Mouse (Mus musculus) embryonic facial prominence, embryonic 14.5 days (tissue): Measurements from ENCODE around the gene Cdc40. TPM values are rescaled to one million over a fixed set of nuclear protein-coding genes. Genes with fewer than 3 reads are reported as not detected.

Experiments used
- ATAC-seq: fragments of 200-750 bp; cut with Nextera tagmentation; 2 replicates; pipeline ENCODE4 v1.8.0; 2017; ENCODE audit warnings: low read depth, moderate number of reproducible peaks, moderate TSS enrichment
- DNase-seq: peaks from one replicate; pipeline ENCODE4 v3.0.0-alpha.2; 2015; ENCODE audit warnings: low spot score
- H3K27ac ChIP-seq: fragments of 300-500 bp; sonication (generic); replicated peaks from 2 replicates; pipeline ENCODE4 v1.5.1; 2014; ENCODE audit warnings: low read depth, mild to moderate bottlenecking, low read length, moderate library complexity
- H3K27me3 ChIP-seq: fragments of 300-500 bp; sonication (generic); replicated peaks from 2 replicates; pipeline ENCODE4 v1.6.1; 2014; ENCODE audit warnings: low read length; ENCODE audit not compliant: control insufficient read depth, insufficient read depth
- H3K36me3 ChIP-seq: fragments of 300-500 bp; sonication (generic); 2 replicates; pipeline ENCODE4 v1.6.1; 2014; ENCODE audit warnings: low read length, mixed read lengths; ENCODE audit not compliant: control insufficient read depth, insufficient read depth
- H3K4me1 ChIP-seq: fragments of 300-500 bp; sonication (generic); 2 replicates; pipeline ENCODE4 v1.6.1; 2014; ENCODE audit warnings: antibody characterized with exemption, low read length; ENCODE audit not compliant: control insufficient read depth, insufficient read depth
- H3K4me2 ChIP-seq: fragments of 300-500 bp; sonication (generic); 2 replicates; pipeline ENCODE4 v1.6.1; 2014; ENCODE audit warnings: low read depth, mild to moderate bottlenecking, low read length, moderate library complexity, mixed read lengths
- H3K4me3 ChIP-seq: fragments of 300-500 bp; sonication (generic); 2 replicates; pipeline ENCODE4 v1.5.1; 2014; ENCODE audit warnings: low read depth, mild to moderate bottlenecking, low read length
- H3K9ac ChIP-seq: fragments of 300-500 bp; sonication (generic); 2 replicates; pipeline ENCODE4 v1.6.1; 2014; ENCODE audit warnings: low read depth, mild to moderate bottlenecking, low read length, moderate library complexity, mixed read lengths
- H3K9me3 ChIP-seq: fragments of 300-500 bp; sonication (generic); 2 replicates; pipeline ENCODE4 v1.6.1; 2016; ENCODE audit warnings: low read length; ENCODE audit not compliant: control insufficient read depth
- WGBS: fragments of 180-500 bp; shearing (Covaris S2); extraction: QIAGEN DNeasy Blood & Tissue Kit; methylation state at CpG from one replicate; pipeline ENCODE4 v1.1.7; 2014; 5-methylcytosine and 5-hydroxymethylcytosine counted together
- polyA plus RNA-seq: library from polyadenylated mRNA; unstranded; fragments of >200 nt; fragmentation: Nextera tagmentation; extraction: Ambion mirVana; gene quantifications from 2 replicates; pipeline ENCODE4 v1.2.1, GENCODE M21; 2014

Cdc40 gene
- polyA plus RNA-seq, 1 experiment from 2014 or later: 27.1 TPM

DNA sequence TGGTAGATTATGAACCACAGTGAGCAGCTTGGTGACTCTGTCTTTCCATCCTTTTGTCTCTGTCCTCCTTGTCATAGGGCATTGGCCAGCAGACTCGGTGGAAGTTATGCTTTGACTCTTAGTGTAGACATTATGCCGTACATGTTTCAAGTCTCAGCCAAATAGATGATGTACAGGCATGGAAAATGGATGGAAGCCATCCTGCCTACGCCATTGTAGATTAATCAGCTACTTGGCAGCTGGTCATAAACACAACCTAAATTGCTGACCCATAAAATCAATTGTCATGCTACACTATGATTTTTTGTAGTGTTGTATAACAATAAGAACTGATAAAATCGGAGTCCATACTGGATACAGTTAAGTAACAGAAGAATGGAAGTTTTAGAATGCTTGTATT is 18.7 kb upstream of the Cdc40 start:
- Histone ChIP-seq H3K36me3 (no peaks in the 10 kb centered on the region), H3K9ac (no peak overlapping the region), H3K4me1 (no peaks in the 10 kb centered on the region), H3K27me3 (no peaks in the 10 kb centered on the region), H3K4me3 (no peak overlapping the region), H3K9me3 (no peaks in the 10 kb centered on the region), H3K27ac (no peak overlapping the region), H3K4me2 (no peak overlapping the region)
- ATAC-seq: no peak
- no peak for DNase-seq
- WGBS: 80% methylated on average over 4 of the region's 4 CpGs

DNA sequence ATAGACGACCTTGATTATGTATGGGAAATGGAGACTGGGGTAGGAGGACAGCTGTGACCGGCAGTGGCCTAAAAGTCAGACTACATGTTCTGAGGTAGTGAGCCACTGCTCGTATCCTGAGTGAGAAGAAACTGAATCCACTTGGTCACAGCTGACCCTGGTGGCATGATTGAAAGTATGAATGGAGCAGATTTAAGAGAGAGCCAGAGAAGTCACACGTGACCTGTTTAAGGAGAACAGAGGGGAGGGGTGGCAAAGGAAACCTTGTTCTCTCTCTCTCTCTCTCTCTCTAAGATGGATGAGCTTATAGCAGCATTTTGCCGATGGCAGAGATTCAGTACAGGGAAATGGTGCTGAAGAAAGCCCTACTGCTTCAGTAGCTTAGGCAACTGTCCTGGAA is 13.5 kb upstream of the Cdc40 start:
- H3K4me1 ChIP-seq: no peaks in the 10 kb centered on the region
- no peaks in the 10 kb centered on the region for H3K27me3 ChIP-seq
- 46% methylated on average over 5 of the region's 5 CpGs for WGBS
- H3K4me3 ChIP-seq: no peak overlapping the region
- H3K9ac ChIP-seq: no peak overlapping the region
- DNase-seq (no peak), ATAC-seq (no peak)
- no peaks in the 10 kb centered on the region for H3K36me3 ChIP-seq
- H3K9me3 ChIP-seq: no peaks in the 10 kb centered on the region
- H3K27ac ChIP-seq: no peak overlapping the region
- no peak overlapping the region for H3K4me2 ChIP-seq

DNA sequence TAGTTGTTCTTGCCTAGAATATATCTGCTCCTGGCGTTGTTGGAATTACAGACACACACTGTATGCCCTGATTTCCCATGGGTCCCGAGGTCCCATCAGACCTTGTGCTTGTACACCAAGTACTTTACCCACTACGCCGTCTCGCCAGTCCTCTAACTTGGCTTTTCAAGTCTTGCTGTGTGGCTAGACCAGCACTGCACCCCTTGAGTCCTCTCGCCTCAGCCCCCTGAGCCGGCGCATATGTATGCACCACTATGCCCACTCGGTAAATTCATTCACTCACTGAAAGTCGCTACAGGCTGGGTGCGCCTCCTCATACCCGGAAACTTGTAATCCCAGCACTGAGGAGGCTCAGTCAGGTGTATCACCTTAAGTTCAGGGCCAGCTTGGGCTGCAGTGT is 12.7 kb upstream of the Cdc40 start:
- DNase-seq (no peak), ATAC-seq (no peak)
- no peaks in the 10 kb centered on the region for H3K4me1 ChIP-seq
- no peaks in the 10 kb centered on the region for H3K27me3 ChIP-seq
- no peaks in the 10 kb centered on the region for H3K9me3 ChIP-seq
- H3K4me3 ChIP-seq: no peak overlapping the region
- no peak overlapping the region for H3K4me2 ChIP-seq
- no peaks in the 10 kb centered on the region for H3K36me3 ChIP-seq
- H3K27ac ChIP-seq: no peak overlapping the region
- H3K9ac ChIP-seq: no peak overlapping the region
- 91% methylated on average over 12 of the region's 12 CpGs for WGBS

DNA sequence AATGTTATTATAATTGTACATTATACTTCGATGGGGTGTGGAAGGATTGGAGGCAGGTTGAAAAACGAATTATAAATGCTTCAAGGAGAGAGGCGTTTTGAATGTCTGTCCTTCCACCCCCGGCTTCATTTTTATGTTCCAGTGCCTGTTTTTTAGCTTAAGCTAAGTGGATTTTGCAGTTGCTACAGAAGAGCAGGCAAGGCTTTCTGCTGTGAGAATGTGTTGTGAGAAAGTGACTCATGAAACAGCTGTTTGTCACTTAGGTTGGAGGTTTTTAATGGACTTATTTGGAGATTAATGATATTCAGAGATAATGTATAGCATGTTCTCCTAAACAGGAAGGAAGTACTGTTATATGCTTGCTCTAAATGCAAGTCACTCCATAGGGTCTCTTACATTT is 6.0 kb upstream of the Cdc40 start:
- H3K9me3 ChIP-seq: no peaks in the 10 kb centered on the region
- no peak overlapping the region for H3K4me3 ChIP-seq
- no peak overlapping the region for H3K27ac ChIP-seq
- no peaks in the 10 kb centered on the region for H3K27me3 ChIP-seq
- H3K9ac ChIP-seq: no peak overlapping the region
- H3K4me1 ChIP-seq: 0 out of 2 replicates have a peak, but pooled peaks cover 3% of the 10 kb centered on the region
- ATAC-seq: no peak
- no peaks in the 10 kb centered on the region for H3K36me3 ChIP-seq
- H3K4me2 ChIP-seq: no peak overlapping the region
- DNase-seq: no peak
- 78% methylated on average over 4 of the region's 4 CpGs for WGBS

DNA sequence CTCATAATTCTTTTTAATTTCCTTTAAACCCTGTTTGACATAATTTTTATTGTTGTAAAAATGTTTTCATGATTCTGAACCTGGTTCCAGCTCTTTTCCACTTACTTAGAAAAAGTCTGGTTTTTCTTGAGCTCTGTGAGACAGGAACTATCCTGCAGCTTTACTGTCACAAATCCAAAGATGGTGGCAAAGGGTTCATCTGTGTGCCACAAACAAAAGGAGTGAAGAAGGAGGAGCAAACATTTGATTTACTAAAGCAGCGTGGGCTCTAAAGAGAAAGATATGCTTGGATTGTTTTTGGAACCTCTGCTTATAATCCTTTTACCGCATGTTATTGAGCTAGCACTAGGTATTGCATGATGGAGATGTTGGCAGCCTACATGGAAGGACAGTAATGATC is 4.2 kb upstream of the Cdc40 start:
- H3K9me3 ChIP-seq: no peaks in the 10 kb centered on the region
- H3K36me3 ChIP-seq: no peaks in the 10 kb centered on the region
- no peaks in the 10 kb centered on the region for H3K27me3 ChIP-seq
- H3K9ac ChIP-seq: no peak overlapping the region
- 0 out of 2 replicates have a peak, but pooled peaks cover 3% of the 10 kb centered on the region for H3K4me1 ChIP-seq
- no peak overlapping the region for H3K27ac ChIP-seq
- no peak overlapping the region for H3K4me3 ChIP-seq
- ATAC-seq (no peak), DNase-seq (no peak)
- H3K4me2 ChIP-seq: no peak overlapping the region
- 85% methylated on average over 2 of the region's 2 CpGs for WGBS

DNA sequence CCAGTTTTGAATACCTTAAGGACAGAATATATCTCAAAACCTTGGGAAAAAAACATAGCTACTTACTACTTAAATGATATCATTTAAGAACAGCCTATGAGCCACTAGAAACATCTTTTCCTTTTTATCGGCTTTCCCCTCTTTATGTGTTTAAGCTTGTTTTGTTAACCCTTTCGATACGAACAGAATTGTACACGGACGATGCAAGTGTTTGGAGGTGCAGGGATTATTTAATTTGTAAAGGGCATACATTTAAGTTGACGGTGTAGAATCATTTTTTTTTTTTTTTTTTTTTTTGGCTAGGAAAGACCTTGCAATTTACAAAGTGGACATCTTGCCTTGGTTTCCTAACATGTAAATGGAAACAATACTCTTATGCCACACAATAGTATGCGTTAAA is 2.3 kb upstream of the Cdc40 start:
- no peak overlapping the region for H3K4me3 ChIP-seq
- 67% methylated on average over 7 of the region's 7 CpGs for WGBS
- peaks cover 12% of the 10 kb centered on the region for H3K4me1 ChIP-seq
- no peak overlapping the region for H3K9ac ChIP-seq
- no peaks in the 10 kb centered on the region for H3K9me3 ChIP-seq
- DNase-seq (no peak), ATAC-seq (no peak)
- no peak overlapping the region for H3K27ac ChIP-seq
- peak overlapping the region; percentile 32 for H3K4me2 ChIP-seq
- no peaks in the 10 kb centered on the region for H3K36me3 ChIP-seq
- no peaks in the 10 kb centered on the region for H3K27me3 ChIP-seq

DNA sequence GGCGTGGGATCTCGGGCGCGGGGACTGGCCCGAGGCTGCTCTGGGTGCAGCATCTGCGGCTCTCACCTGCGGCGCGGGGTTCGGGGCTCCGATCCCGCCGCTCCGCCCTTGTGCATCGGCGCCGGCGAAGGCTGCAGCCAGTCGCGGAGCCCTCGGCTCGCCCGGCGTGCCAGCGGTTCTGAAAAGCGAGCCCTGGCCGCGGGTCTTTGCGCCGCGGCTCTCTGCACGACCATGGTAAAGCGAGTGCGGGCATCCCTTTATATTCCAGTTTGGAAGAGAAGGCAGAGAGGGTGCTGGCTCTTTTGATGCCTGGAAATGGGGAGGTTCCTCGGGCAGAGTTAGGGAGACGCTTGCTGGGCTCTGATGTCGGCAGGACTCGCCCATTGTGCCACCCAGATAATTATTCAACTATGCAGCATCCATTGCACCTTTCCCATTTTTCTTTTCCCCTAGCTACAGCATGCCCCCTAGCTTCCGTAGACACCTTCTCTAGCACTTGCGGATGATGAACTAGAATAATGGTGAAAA is 1.2 kb upstream of the Cdc40 start:
- peak; percentile 73 for DNase-seq
- no peak; the same call in 1 of the 2 replicates for ATAC-seq
- Histone ChIP-seq H3K4me2 (peak overlapping the region; percentile 69), H3K36me3 (no peaks in the 10 kb centered on the region), H3K9me3 (no peaks in the 10 kb centered on the region), H3K9ac (peak overlapping the region; percentile 74), H3K27ac (peak overlapping the region; percentile 87), H3K4me1 (peaks cover 12% of the 10 kb centered on the region), H3K27me3 (no peaks in the 10 kb centered on the region), H3K4me3 (peak overlapping the region; percentile 90)
- under 1% methylated on average over 25 of the region's 40 CpGs for WGBS

DNA sequence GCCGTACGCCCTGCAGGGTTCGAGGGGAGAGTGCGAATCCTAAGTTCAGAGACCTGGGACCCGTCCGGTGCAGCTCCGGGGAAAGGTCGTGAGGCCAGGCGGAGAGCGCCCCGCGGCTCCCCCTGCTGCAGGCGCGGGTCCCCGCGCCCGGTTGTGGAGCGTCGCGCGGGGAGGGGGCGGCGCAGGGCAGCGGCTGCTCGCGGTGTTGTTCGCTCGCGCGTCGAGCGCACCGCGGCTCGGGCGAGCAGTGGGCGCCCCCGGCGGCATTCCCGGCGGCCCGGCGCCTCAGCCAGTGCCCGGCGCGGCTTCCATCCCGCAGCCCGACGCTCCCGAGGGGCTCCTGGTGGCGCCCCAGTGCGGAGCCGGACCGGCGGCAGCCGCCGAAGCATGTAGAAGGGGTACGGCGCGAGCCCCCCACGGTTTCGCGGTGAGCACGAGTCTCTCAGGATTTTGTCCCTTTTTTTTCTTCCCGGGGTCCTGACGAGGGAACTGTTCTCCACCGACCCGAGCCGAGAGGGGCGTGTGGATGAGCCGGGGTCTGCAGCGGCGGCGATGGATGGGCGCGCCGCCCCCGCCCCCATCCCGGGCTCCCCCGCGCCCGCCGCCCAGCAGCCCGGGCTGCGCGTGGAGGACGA is 650 bp upstream of the Cdc40 start:
- ATAC-seq: peak; percentile 90
- no peaks in the 10 kb centered on the region; the same call in 1 of the 2 replicates for H3K36me3 ChIP-seq
- peak overlapping the region; percentile 69 for H3K4me2 ChIP-seq
- under 1% methylated on average over 22 of the region's 87 CpGs for WGBS
- H3K9ac ChIP-seq: peak overlapping the region; percentile 74
- no peaks in the 10 kb centered on the region for H3K27me3 ChIP-seq
- peak; percentile 92 for DNase-seq
- H3K27ac ChIP-seq: peak overlapping the region; percentile 87
- H3K9me3 ChIP-seq: no peaks in the 10 kb centered on the region
- H3K4me1 ChIP-seq: peaks cover 12% of the 10 kb centered on the region
- peak overlapping the region; percentile 90 for H3K4me3 ChIP-seq

DNA sequence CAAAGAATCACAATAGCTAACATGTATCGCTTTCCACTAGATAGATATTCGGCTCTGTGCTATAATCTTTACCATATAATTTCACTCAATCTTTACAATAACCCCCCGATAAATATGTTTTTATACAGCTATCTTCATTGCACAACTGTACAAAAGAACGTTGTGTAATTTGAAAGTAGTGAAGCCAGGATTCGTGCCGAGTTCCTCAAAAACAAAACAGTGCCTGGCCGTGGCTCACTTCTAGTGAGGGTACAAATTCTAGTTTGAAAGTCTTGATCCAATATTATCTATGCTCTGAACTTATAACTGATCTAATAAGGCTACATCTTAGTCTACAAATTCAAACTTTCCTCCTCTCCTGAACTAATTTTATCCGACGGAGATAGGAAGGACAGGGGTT is 778 bp downstream of the Cdc40 start:
- ATAC-seq (no peak), DNase-seq (no peak)
- H3K36me3 ChIP-seq: no peaks in the 10 kb centered on the region; the same call in 1 of the 2 replicates
- H3K4me3 ChIP-seq: peak overlapping the region; percentile 90
- WGBS: 14% methylated on average over 9 of the region's 9 CpGs
- H3K9ac ChIP-seq: peak overlapping the region; percentile 92
- H3K27ac ChIP-seq: peak overlapping the region; percentile 77
- peaks cover 12% of the 10 kb centered on the region for H3K4me1 ChIP-seq
- H3K27me3 ChIP-seq: no peaks in the 10 kb centered on the region
- no peaks in the 10 kb centered on the region for H3K9me3 ChIP-seq
- peak overlapping the region; percentile 69 for H3K4me2 ChIP-seq
